Mouse (Mus musculus) kidney, adult 2 months (tissue): ENCODE data around the gene Cd320.
"Not testable (repeated sequence)": the region's sequence is repeated elsewhere in the genome, so short reads cannot be mapped to it uniquely, and the experiment has no call there.

Experiments
- CTCF ChIP-seq: fragments of 200-500 bp; conservative IDR thresholded peaks from 2 replicates; pipeline ENCODE4 v1.5.1; 2011; ENCODE audit warnings: low read depth, mild to moderate bottlenecking, control low read depth, low read length, moderate library complexity, mixed read lengths; ENCODE audit not compliant: insufficient read depth, insufficient read length
- POLR2A ChIP-seq: fragments of 200-500 bp; IDR thresholded peaks from one replicate; pipeline ENCODE4 v1.6.1; 2011; ENCODE audit warnings: low read depth, low read length, control low read depth

DNA sequence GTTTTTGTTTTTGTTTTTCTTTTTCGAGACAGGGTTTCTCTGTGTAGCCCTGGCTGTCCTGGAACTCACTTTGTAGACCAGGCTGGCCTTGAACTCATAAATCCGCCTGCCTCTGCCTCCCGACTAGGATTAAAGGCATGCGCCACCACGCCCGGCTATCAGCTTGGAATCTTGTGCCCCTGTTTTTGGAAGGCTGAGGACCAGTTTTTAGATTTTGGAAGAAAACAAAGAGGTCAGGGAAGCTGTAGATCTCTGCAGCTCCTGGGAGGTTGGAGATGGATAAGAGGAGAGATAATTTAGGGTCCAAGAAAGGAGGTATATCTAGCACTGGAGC is 17.9 kb upstream of the Cd320 start:
- TF ChIP-seq CTCF, POLR2A: not testable (repeated sequence)
